Mouse (Mus musculus): ENCODE measurements at regions not wholly inside any gene's neighbourhood (a gene's known extent, or its start where the extent isn't known, plus 50 kb on each side); places are given as distances from the start of the nearest gene placed in this dataset.

GRCm38 (mm10) chr3:35027898-35028297 is 377.7 kb downstream of the Sox2 start:
- DNase-seq = no peak

- DNase-seq = no peak
Observed at GRCm38 (mm10) chr3:35029924-35030323, 379.7 kb downstream of the Sox2 start.

- DNase-seq = no peak
Observed at GRCm38 (mm10) chr3:35033587-35033986, 383.4 kb downstream of the Sox2 start.

- DNase-seq = no peak
Observed at GRCm38 (mm10) chr3:35035234-35035633, 385.0 kb downstream of the Sox2 start.

GRCm38 (mm10) chr3:35043705-35044104 is 393.5 kb downstream of the Sox2 start:
- DNase-seq = no peak

- DNase-seq = no peak
Observed at GRCm38 (mm10) chr3:35059438-35059837, 409.2 kb downstream of the Sox2 start.

GRCm38 (mm10) chr3:35060042-35060441 is 409.8 kb downstream of the Sox2 start:
- no peak for DNase-seq

GRCm38 (mm10) chr3:35066824-35067223 is 416.6 kb downstream of the Sox2 start:
- peak; percentile 17 to 34 for DNase-seq

- no peak for DNase-seq
Observed at GRCm38 (mm10) chr3:35068586-35068985, 418.4 kb downstream of the Sox2 start.

GRCm38 (mm10) chr3:35071046-35071445 is 420.8 kb downstream of the Sox2 start:
- DNase-seq = no peak

- no peak for DNase-seq
Observed at GRCm38 (mm10) chr3:35079887-35080286, 429.7 kb downstream of the Sox2 start.

- DNase-seq = no peak
Observed at GRCm38 (mm10) chr3:35084091-35084867, 434.1 kb downstream of the Sox2 start.

- DNase-seq = peak in 1 of 2 experiments; percentile 17
Observed at GRCm38 (mm10) chr3:35088241-35089080, 438.3 kb downstream of the Sox2 start.

GRCm38 (mm10) chr3:35090496-35091133 is 440.4 kb downstream of the Sox2 start:
- DNase-seq = peak in 1 of 2 experiments; percentile 4

GRCm38 (mm10) chr3:35093001-35093400 is 442.8 kb downstream of the Sox2 start:
- DNase-seq = no peak

- no peak for DNase-seq
Observed at GRCm38 (mm10) chr3:35095221-35095620, 445.0 kb downstream of the Sox2 start.

- no peak for DNase-seq
Observed at GRCm38 (mm10) chr3:35096381-35096780, 446.2 kb downstream of the Sox2 start.

- DNase-seq = no peak
Observed at GRCm38 (mm10) chr3:35097766-35098165, 447.6 kb downstream of the Sox2 start.

GRCm38 (mm10) chr3:35099226-35099625 is 449.0 kb downstream of the Sox2 start:
- DNase-seq = no peak

- no peak for DNase-seq
Observed at GRCm38 (mm10) chr3:35099876-35100420, 449.7 kb downstream of the Sox2 start.

GRCm38 (mm10) chr3:35101286-35101685 is 451.1 kb downstream of the Sox2 start:
- DNase-seq = no peak

- no peak for DNase-seq
Observed at GRCm38 (mm10) chr3:35101951-35102350, 451.7 kb downstream of the Sox2 start.
